Mouse (Mus musculus): ENCODE measurements around the gene Olfr1423.

DNA sequence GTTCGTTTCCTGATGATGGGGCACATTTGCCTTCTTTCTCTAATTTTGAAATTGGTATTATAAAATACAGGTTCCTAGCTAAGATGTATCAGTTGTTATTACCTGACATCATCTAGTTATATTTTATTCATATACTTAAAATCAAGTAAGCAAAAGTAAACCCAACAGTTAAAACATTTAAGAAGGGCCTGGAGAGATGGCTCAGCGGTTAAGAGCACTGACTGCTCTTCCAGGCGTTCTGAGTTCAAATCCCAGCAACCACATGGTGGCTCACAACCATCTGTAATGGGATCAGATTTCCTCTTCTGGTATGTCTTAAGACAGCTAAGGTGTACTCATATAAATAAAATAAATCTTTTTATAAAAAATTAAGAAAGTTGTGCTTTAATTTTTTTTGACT is 53.3 kb downstream of the Olfr1423 start:
- no peak for TF ChIP-seq GATA1 (IDR thresholded peaks at IDR 0.05; ENCODE audit: low read length)
- TF ChIP-seq TAL1 (IDR thresholded peaks at IDR 0.05; ENCODE audit: low read length): no peak

All from erythroblast, embryonic 14.5 days (primary cell).